Mouse (Mus musculus): ENCODE results near the gene Suox. TPM values are rescaled to one million over a fixed set of nuclear protein-coding genes. Genes with fewer than 3 reads are reported as not detected.
"Not testable (repeated sequence)": the region's sequence is repeated elsewhere in the genome, so short reads cannot be mapped to it uniquely, and the experiment has no call there.

Gene Suox
- polyA plus RNA-seq (2016; fragmentation: Nextera tagmentation; extraction: Ambion mirVana): 11.8 and 15.7 TPM in 2 replicates

- H3K9me3 ChIP-seq: no peaks in the 10 kb centered on the region
- under 1% methylated on average over 57 of the region's 60 CpGs for WGBS
- peak within 1 kb of the TSS; percentile 84 for H3K27ac ChIP-seq
Observed at GRCm38 (mm10) chr10:128673763-128674468, at the start of gene Suox. Gene Suox (minus strand): TSS chr10:128674073.

GRCm38 (mm10) chr10:128715559-128716537 is 42.0 kb upstream of the Suox start:
- no peak for DNase-seq (ENCODE audit: low spot score)
- no peaks in the 10 kb centered on the region for H3K9me3 ChIP-seq
- no peak overlapping the region for H3K4me3 ChIP-seq
- no peaks in the 10 kb centered on the region for H3K4me1 ChIP-seq
- H3K27ac ChIP-seq: no peak overlapping the region
- 0 out of 2 replicates have a peak, but pooled peaks cover 10% of the 10 kb centered on the region for H3K27me3 ChIP-seq (ENCODE audit: insufficient read depth, poor library complexity, severe bottlenecking)
- WGBS: 80% methylated on average over 19 of the region's 19 CpGs
- H3K36me3 ChIP-seq: no peaks in the 10 kb centered on the region

More at GRCm38 (mm10) chr10:128673763-128674468, at the start of gene Suox:
- DNase-seq (ENCODE audit: low spot score): peak; percentile 96
- Histone ChIP-seq H3K27me3 (ENCODE audit: insufficient read depth, poor library complexity, severe bottlenecking) (peaks cover 20% of the 10 kb centered on the region; the same call in 1 of the 2 replicates), H3K36me3 (peaks cover 9% of the 10 kb centered on the region; the same call in 1 of the 2 replicates), H3K4me1 (peaks cover 16% of the 10 kb centered on the region), H3K4me3 (peak within 1 kb of the TSS; percentile 88)

GRCm38 (mm10) chr10:128711318-128711717 is 37.4 kb upstream of the Suox start:
- not testable (repeated sequence) for H3K27ac ChIP-seq; H3K36me3 ChIP-seq; H3K4me3 ChIP-seq; H3K27me3 ChIP-seq (ENCODE audit: insufficient read depth, poor library complexity, severe bottlenecking); DNase-seq (ENCODE audit: low spot score); H3K4me1 ChIP-seq; H3K9me3 ChIP-seq
- 91% methylated on average over 7 of the region's 7 CpGs for WGBS

GRCm38 (mm10) chr10:128705317-128705693 is 31.4 kb upstream of the Suox start:
- DNase-seq (ENCODE audit: low spot score): no peak
- no peaks in the 10 kb centered on the region for H3K9me3 ChIP-seq

GRCm38 (mm10) chr10:128704491-128705316 is 30.8 kb upstream of the Suox start, which contains the start of gene Cdk2:
Gene Cdk2 (minus strand): TSS chr10:128705031.
- peak within 1 kb of the TSS; percentile 95 for H3K27ac ChIP-seq
- no peaks in the 10 kb centered on the region for H3K27me3 ChIP-seq (ENCODE audit: insufficient read depth, poor library complexity, severe bottlenecking)
- H3K4me1 ChIP-seq: peaks cover 23% of the 10 kb centered on the region
- no peaks in the 10 kb centered on the region for H3K9me3 ChIP-seq
- WGBS: under 1% methylated on average over 62 of the region's 62 CpGs
- H3K36me3 ChIP-seq: peaks cover 34% of the 10 kb centered on the region
- peak within 1 kb of the TSS; percentile 82 for H3K4me3 ChIP-seq
- peak; percentile 98 for DNase-seq (ENCODE audit: low spot score)

More at GRCm38 (mm10) chr10:128705317-128705693, 31.4 kb upstream of the Suox start:
- peaks cover 28% of the 10 kb centered on the region for H3K36me3 ChIP-seq
- H3K4me3 ChIP-seq: peak overlapping the region; percentile 82
- 15% methylated on average over 11 of the region's 11 CpGs for WGBS
- H3K27me3 ChIP-seq (ENCODE audit: insufficient read depth, poor library complexity, severe bottlenecking): no peaks in the 10 kb centered on the region
- peak overlapping the region; percentile 95 for H3K27ac ChIP-seq
- H3K4me1 ChIP-seq: peaks cover 19% of the 10 kb centered on the region

- H3K27ac ChIP-seq: peak within 1 kb of the TSS; percentile 95
- no peaks in the 10 kb centered on the region for H3K9me3 ChIP-seq
- H3K36me3 ChIP-seq: peaks cover 42% of the 10 kb centered on the region
- peak within 1 kb of the TSS; percentile 82 for H3K4me3 ChIP-seq
- DNase-seq (ENCODE audit: low spot score): no peak
- peaks cover 31% of the 10 kb centered on the region for H3K4me1 ChIP-seq
- no peaks in the 10 kb centered on the region for H3K27me3 ChIP-seq (ENCODE audit: insufficient read depth, poor library complexity, severe bottlenecking)
- WGBS: 26% methylated on average over 4 of the region's 4 CpGs
Observed at GRCm38 (mm10) chr10:128703895-128704294, 30.0 kb upstream of the Suox start, which contains the start of gene Pmel. Gene Pmel (plus strand): TSS chr10:128704195.

- 73% methylated on average over 6 of the region's 6 CpGs for WGBS
- no peak overlapping the region for H3K27ac ChIP-seq
- H3K27me3 ChIP-seq (ENCODE audit: insufficient read depth, poor library complexity, severe bottlenecking): no peaks in the 10 kb centered on the region
- DNase-seq (ENCODE audit: low spot score): no peak
- H3K4me3 ChIP-seq: no peak overlapping the region
- no peaks in the 10 kb centered on the region for H3K9me3 ChIP-seq
- peaks cover 53% of the 10 kb centered on the region for H3K36me3 ChIP-seq
- peaks cover 33% of the 10 kb centered on the region for H3K4me1 ChIP-seq
Observed at GRCm38 (mm10) chr10:128702328-128703007, 28.6 kb upstream of the Suox start.

- DNase-seq (ENCODE audit: low spot score): no peak
- no peaks in the 10 kb centered on the region for H3K27me3 ChIP-seq (ENCODE audit: insufficient read depth, poor library complexity, severe bottlenecking)
- no peak overlapping the region for H3K27ac ChIP-seq
- H3K4me3 ChIP-seq: no peak overlapping the region
- peaks cover 32% of the 10 kb centered on the region for H3K4me1 ChIP-seq
- 95% methylated on average over 5 of the region's 5 CpGs for WGBS
- no peaks in the 10 kb centered on the region for H3K9me3 ChIP-seq
- H3K36me3 ChIP-seq: peaks cover 56% of the 10 kb centered on the region
Observed at GRCm38 (mm10) chr10:128700712-128701111, 26.8 kb upstream of the Suox start.

GRCm38 (mm10) chr10:128699611-128700010 is 25.7 kb upstream of the Suox start:
- no peaks in the 10 kb centered on the region for H3K27me3 ChIP-seq (ENCODE audit: insufficient read depth, poor library complexity, severe bottlenecking)
- peak overlapping the region; percentile 53; the same call in 1 of the 2 replicates for H3K27ac ChIP-seq
- peaks cover 56% of the 10 kb centered on the region for H3K36me3 ChIP-seq
- H3K4me1 ChIP-seq: peaks cover 31% of the 10 kb centered on the region
- H3K9me3 ChIP-seq: no peaks in the 10 kb centered on the region
- WGBS: 49% methylated on average over 11 of the region's 11 CpGs
- 0 out of 2 replicates have a peak overlapping the region, but pooled peaks have one; percentile 0 for H3K4me3 ChIP-seq
- DNase-seq (ENCODE audit: low spot score): no peak

- WGBS: 88% methylated on average over 5 of the region's 5 CpGs
- Histone ChIP-seq H3K9me3 (no peaks in the 10 kb centered on the region), H3K27me3 (ENCODE audit: insufficient read depth, poor library complexity, severe bottlenecking) (no peaks in the 10 kb centered on the region), H3K4me3 (0 out of 2 replicates have a peak overlapping the region, but pooled peaks have one; percentile 0), H3K27ac (peak overlapping the region; percentile 53; the same call in 1 of the 2 replicates), H3K36me3 (peaks cover 56% of the 10 kb centered on the region), H3K4me1 (peaks cover 35% of the 10 kb centered on the region)
- DNase-seq (ENCODE audit: low spot score): no peak
Observed at GRCm38 (mm10) chr10:128699006-128699405, 25.1 kb upstream of the Suox start.

GRCm38 (mm10) chr10:128697072-128697725 is 23.3 kb upstream of the Suox start:
- H3K36me3 ChIP-seq: peaks cover 47% of the 10 kb centered on the region
- no peaks in the 10 kb centered on the region for H3K27me3 ChIP-seq (ENCODE audit: insufficient read depth, poor library complexity, severe bottlenecking)
- no peak for DNase-seq (ENCODE audit: low spot score)
- 86% methylated on average over 6 of the region's 6 CpGs for WGBS
- H3K4me1 ChIP-seq: peaks cover 25% of the 10 kb centered on the region
- no peak overlapping the region; the same call in 1 of the 2 replicates for H3K4me3 ChIP-seq
- H3K9me3 ChIP-seq: no peaks in the 10 kb centered on the region
- H3K27ac ChIP-seq: 0 out of 2 replicates have a peak overlapping the region, but pooled peaks have one; percentile 83

Data from heart, embryonic 10.5 days (tissue).